Mouse (Mus musculus) midbrain, embryonic 15.5 days (tissue): ENCODE results near the gene Ankrd13d. TPM values are rescaled to one million over a fixed set of nuclear protein-coding genes. Genes with fewer than 3 reads are reported as not detected.

Source experiments
- ATAC-seq: fragments of 200-750 bp; cut with Nextera tagmentation; replicated peaks from 2 replicates; pipeline ENCODE4 v1.8.0; 2017; ENCODE audit warnings: moderate TSS enrichment
- H3K27ac ChIP-seq: fragments of 300-500 bp; sonication (generic); 2 replicates; pipeline ENCODE4 v1.5.1; 2015; ENCODE audit warnings: mild to moderate bottlenecking, inconsistent platforms
- H3K27me3 ChIP-seq: fragments of 300-500 bp; sonication (generic); replicated peaks from 2 replicates; pipeline ENCODE4 v1.6.1; 2015; ENCODE audit warnings: inconsistent platforms
- H3K36me3 ChIP-seq: fragments of 300-500 bp; sonication (generic); replicated peaks from 2 replicates; pipeline ENCODE4 v1.6.1; 2015; ENCODE audit warnings: inconsistent platforms
- H3K4me1 ChIP-seq: fragments of 300-500 bp; sonication (generic); 2 replicates; pipeline ENCODE4 v1.6.1; 2015; ENCODE audit warnings: inconsistent platforms
- H3K4me2 ChIP-seq: fragments of 300-500 bp; sonication (generic); 2 replicates; pipeline ENCODE4 v1.6.1; 2015; ENCODE audit warnings: inconsistent platforms, mild to moderate bottlenecking, moderate library complexity
- H3K4me3 ChIP-seq: fragments of 300-500 bp; sonication (generic); 2 replicates; pipeline ENCODE4 v1.5.1; 2015; ENCODE audit warnings: mild to moderate bottlenecking, inconsistent platforms
- H3K9ac ChIP-seq: fragments of 300-500 bp; sonication (generic); 2 replicates; pipeline ENCODE4 v1.6.1; 2015; ENCODE audit warnings: mild to moderate bottlenecking, inconsistent platforms
- H3K9me3 ChIP-seq: fragments of 300-500 bp; sonication (generic); 2 replicates; pipeline ENCODE4 v1.6.1; 2016; ENCODE audit warnings: inconsistent platforms
- WGBS: fragments of 180-500 bp; shearing (Covaris S2); methylation state at CpG from one replicate; pipeline ENCODE4 v1.1.7; 2015; ENCODE audit warnings: mixed read lengths; 5-methylcytosine and 5-hydroxymethylcytosine counted together
- polyA plus RNA-seq: library from polyadenylated mRNA; unstranded; fragments of >200 nt; fragmentation: Nextera tagmentation; extraction: Ambion mirVana; gene quantifications from 2 replicates; pipeline ENCODE4 v1.2.1, GENCODE M21; 2015

Gene Ankrd13d
- polyA plus RNA-seq, 1 experiment from 2014 or later, result 57.1 TPM

GRCm38 (mm10) chr19:4309776-4310185 is 26.8 kb upstream of the Ankrd13d start:
- Histone ChIP-seq H3K4me3 (no peak overlapping the region), H3K9ac (no peak overlapping the region), H3K9me3 (no peaks in the 10 kb centered on the region), H3K27me3 (no peaks in the 10 kb centered on the region), H3K27ac (no peak overlapping the region), H3K4me1 (peaks cover 18% of the 10 kb centered on the region), H3K36me3 (no peaks in the 10 kb centered on the region), H3K4me2 (no peak overlapping the region)
- 0 out of 2 replicates have a peak, but pooled peaks have one; percentile 12 for ATAC-seq

- no peak overlapping the region for H3K27ac ChIP-seq
- H3K4me1 ChIP-seq, result peaks cover 23% of the 10 kb centered on the region
- no peak overlapping the region for H3K4me2 ChIP-seq
- H3K9ac ChIP-seq, result no peak overlapping the region
- H3K4me3 ChIP-seq, result no peak overlapping the region
- H3K27me3 ChIP-seq, result no peaks in the 10 kb centered on the region
- 95% methylated on average over 4 of the region's 4 CpGs for WGBS
- no peaks in the 10 kb centered on the region for H3K36me3 ChIP-seq
- ATAC-seq, result no peak
- H3K9me3 ChIP-seq, result no peaks in the 10 kb centered on the region
Measured at GRCm38 (mm10) chr19:4309302-4309701, 26.4 kb upstream of the Ankrd13d start.

GRCm38 (mm10) chr19:4306190-4306577 is 23.2 kb upstream of the Ankrd13d start, which contains the start of gene Grk2:
Grk2 (minus strand) TSS chr19:4306222.
- Histone ChIP-seq H3K36me3 (no peaks in the 10 kb centered on the region), H3K4me3 (peak within 1 kb of the TSS; percentile 100), H3K9me3 (no peaks in the 10 kb centered on the region), H3K27ac (peak within 1 kb of the TSS; percentile 88), H3K4me1 (peaks cover 54% of the 10 kb centered on the region), H3K9ac (peak within 1 kb of the TSS; percentile 97), H3K4me2 (peak within 1 kb of the TSS; percentile 65), H3K27me3 (no peaks in the 10 kb centered on the region)
- peak; percentile 78 for ATAC-seq
- 0% methylated on average over 34 of the region's 46 CpGs for whole genome bisulfite sequencing

- Histone ChIP-seq H3K4me3 (peak overlapping the region; percentile 100), H3K9ac (peak overlapping the region; percentile 97), H3K36me3 (no peaks in the 10 kb centered on the region), H3K27ac (peak overlapping the region; percentile 88), H3K27me3 (no peaks in the 10 kb centered on the region), H3K4me2 (peak overlapping the region; percentile 65), H3K9me3 (no peaks in the 10 kb centered on the region), H3K4me1 (peaks cover 59% of the 10 kb centered on the region)
- under 1% methylated on average over 62 of the region's 68 CpGs for WGBS
- peak; percentile 54 for ATAC-seq
Measured at GRCm38 (mm10) chr19:4305491-4306189, 22.7 kb upstream of the Ankrd13d start.

- H3K9ac ChIP-seq, result peak overlapping the region; percentile 97; the same call in 1 of the 2 replicates
- H3K4me1 ChIP-seq, result peaks cover 64% of the 10 kb centered on the region
- no peak overlapping the region for H3K27ac ChIP-seq
- H3K27me3 ChIP-seq, result no peaks in the 10 kb centered on the region
- ATAC-seq, result no peak
- peak overlapping the region; percentile 65 for H3K4me2 ChIP-seq
- H3K36me3 ChIP-seq, result no peaks in the 10 kb centered on the region
- peak overlapping the region; percentile 100 for H3K4me3 ChIP-seq
- WGBS, result 55% methylated on average over 4 of the region's 4 CpGs
- no peaks in the 10 kb centered on the region for H3K9me3 ChIP-seq
Measured at GRCm38 (mm10) chr19:4304871-4305321, 22.0 kb upstream of the Ankrd13d start.

GRCm38 (mm10) chr19:4304251-4304821 is 21.4 kb upstream of the Ankrd13d start:
- Histone ChIP-seq H3K36me3 (no peaks in the 10 kb centered on the region), H3K4me3 (peak overlapping the region; percentile 100), H3K27ac (no peak overlapping the region), H3K27me3 (no peaks in the 10 kb centered on the region), H3K4me1 (peaks cover 64% of the 10 kb centered on the region), H3K9ac (peak overlapping the region; percentile 97; the same call in 1 of the 2 replicates), H3K4me2 (peak overlapping the region; percentile 65), H3K9me3 (no peaks in the 10 kb centered on the region)
- no peak for ATAC-seq
- 81% methylated on average over 5 of the region's 5 CpGs for WGBS

GRCm38 (mm10) chr19:4303640-4303995 is 20.7 kb upstream of the Ankrd13d start:
- no peak overlapping the region for H3K4me3 ChIP-seq
- 95% methylated on average over 5 of the region's 5 CpGs for WGBS
- no peaks in the 10 kb centered on the region for H3K9me3 ChIP-seq
- 0 out of 2 replicates have a peak overlapping the region, but pooled peaks have one; percentile 38 for H3K4me2 ChIP-seq
- H3K36me3 ChIP-seq, result no peaks in the 10 kb centered on the region
- no peak overlapping the region for H3K27ac ChIP-seq
- no peaks in the 10 kb centered on the region for H3K27me3 ChIP-seq
- H3K9ac ChIP-seq, result no peak overlapping the region
- ATAC-seq, result no peak
- H3K4me1 ChIP-seq, result peaks cover 64% of the 10 kb centered on the region

GRCm38 (mm10) chr19:4302936-4303639 is 20.2 kb upstream of the Ankrd13d start:
- 0 out of 2 replicates have a peak overlapping the region, but pooled peaks have one; percentile 32 for H3K9ac ChIP-seq

GRCm38 (mm10) chr19:4301735-4302651 is 19.1 kb upstream of the Ankrd13d start:
- H3K4me3 ChIP-seq, result peak overlapping the region; percentile 12

More at GRCm38 (mm10) chr19:4302936-4303639, 20.2 kb upstream of the Ankrd13d start:
- no peak for ATAC-seq
- peak overlapping the region; percentile 70; the same call in 1 of the 2 replicates for H3K27ac ChIP-seq
- H3K27me3 ChIP-seq, result no peaks in the 10 kb centered on the region
- H3K4me2 ChIP-seq, result peak overlapping the region; percentile 38; the same call in 1 of the 2 replicates
- no peaks in the 10 kb centered on the region for H3K9me3 ChIP-seq
- 76% methylated on average over 7 of the region's 7 CpGs for WGBS
- H3K4me1 ChIP-seq, result peaks cover 64% of the 10 kb centered on the region
- H3K4me3 ChIP-seq, result no peak overlapping the region
- H3K36me3 ChIP-seq, result no peaks in the 10 kb centered on the region; the same call in 1 of the 2 replicates

GRCm38 (mm10) chr19:4300852-4301734 is 18.2 kb upstream of the Ankrd13d start:
- Histone ChIP-seq H3K9ac (0 out of 2 replicates have a peak overlapping the region, but pooled peaks have one; percentile 32), H3K4me1 (peaks cover 53% of the 10 kb centered on the region), H3K27ac (peak overlapping the region; percentile 70), H3K27me3 (no peaks in the 10 kb centered on the region), H3K4me3 (no peak overlapping the region), H3K9me3 (no peaks in the 10 kb centered on the region), H3K4me2 (peak overlapping the region; percentile 38), H3K36me3 (no peaks in the 10 kb centered on the region; the same call in 1 of the 2 replicates)
- 70% methylated on average over 11 of the region's 11 CpGs for WGBS
- no peak for ATAC-seq

More at GRCm38 (mm10) chr19:4301735-4302651, 19.1 kb upstream of the Ankrd13d start:
- Histone ChIP-seq H3K4me1 (peaks cover 60% of the 10 kb centered on the region), H3K36me3 (no peaks in the 10 kb centered on the region; the same call in 1 of the 2 replicates), H3K4me2 (peak overlapping the region; percentile 38), H3K27ac (peak overlapping the region; percentile 70), H3K27me3 (no peaks in the 10 kb centered on the region), H3K9ac (peak overlapping the region; percentile 32; the same call in 1 of the 2 replicates), H3K9me3 (no peaks in the 10 kb centered on the region)
- no peak for ATAC-seq
- WGBS, result 22% methylated on average over 21 of the region's 21 CpGs
